Mouse (Mus musculus): ENCODE measurements at regions not wholly inside any gene's neighbourhood (a gene's known extent, or its start where the extent isn't known, plus 50 kb on each side); places are given as distances from the start of the nearest gene placed in this dataset.

DNA sequence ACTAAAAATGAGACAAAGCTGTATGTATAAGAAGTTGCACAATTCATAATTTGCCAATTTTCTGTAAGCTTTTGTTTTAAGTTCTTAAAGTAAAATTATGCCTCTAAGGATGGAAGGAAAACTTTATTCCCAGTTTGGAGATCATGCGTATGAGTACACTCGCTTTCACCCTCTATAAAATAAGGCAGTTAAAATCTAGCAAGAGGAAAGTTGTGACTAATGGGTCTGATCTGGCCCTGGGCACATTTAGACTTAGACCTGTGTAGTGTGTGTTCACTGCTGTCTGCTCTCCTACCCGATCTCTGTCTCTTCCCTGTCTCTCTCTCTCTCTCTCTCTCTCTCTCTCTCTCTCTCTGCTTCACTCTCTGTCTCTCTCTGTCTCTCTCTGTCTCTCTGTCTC, 51.9 kb upstream of the Daam1 start:
- DNase-seq (ENCODE audit: low read depth), result no peak

DNA sequence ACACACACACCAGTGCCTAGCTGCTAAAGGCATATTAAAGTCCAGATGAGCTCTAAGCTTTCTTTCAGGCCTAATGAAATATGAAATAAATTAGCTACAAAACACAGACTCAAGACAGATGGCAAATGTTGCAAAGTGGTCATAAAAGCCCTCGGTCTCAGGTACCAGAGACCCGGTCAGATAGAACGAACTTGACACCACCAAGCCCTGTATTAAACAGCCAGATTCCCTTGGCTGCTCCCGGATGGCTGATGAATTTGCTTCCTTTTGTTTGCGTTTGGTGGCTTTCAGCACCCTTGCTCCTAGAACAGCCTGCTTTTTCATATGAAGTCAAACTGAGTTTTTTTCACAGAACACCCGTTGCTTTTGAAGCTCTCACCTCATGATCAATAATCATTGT, 51.5 kb upstream of the Daam1 start:
- no peak for DNase-seq (ENCODE audit: low read depth)

All from gonadal fat pad, adult 2 months (tissue).